Mouse (Mus musculus): ENCODE data around the gene Atp6v1g3.

The Atp6v1g3 gene

DNA sequence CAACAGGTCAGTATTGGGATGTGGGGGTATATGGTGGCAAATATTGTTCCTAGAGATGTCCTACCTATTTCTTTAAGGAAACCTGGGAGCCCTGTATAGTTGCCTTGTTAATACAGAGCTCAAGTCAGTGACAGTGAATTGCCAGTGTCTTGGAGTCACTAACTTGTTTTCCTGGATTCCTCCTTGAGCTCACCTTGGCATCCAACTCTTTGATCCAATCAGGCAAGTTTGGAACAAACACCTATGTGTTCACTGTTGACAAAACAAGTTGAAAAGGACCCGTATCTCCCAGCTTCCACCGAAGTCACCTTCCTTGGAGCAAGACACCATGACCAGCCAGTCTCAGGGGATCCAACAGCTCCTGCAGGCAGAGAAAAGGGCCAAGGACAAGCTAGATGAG is at the start of gene Atp6v1g3:
Gene Atp6v1g3, plus strand, starts transcription at position 301 of the 400 bp plus-strand sequence.
- no peak for DNase-seq (ENCODE audit: low spot score)

DNA sequence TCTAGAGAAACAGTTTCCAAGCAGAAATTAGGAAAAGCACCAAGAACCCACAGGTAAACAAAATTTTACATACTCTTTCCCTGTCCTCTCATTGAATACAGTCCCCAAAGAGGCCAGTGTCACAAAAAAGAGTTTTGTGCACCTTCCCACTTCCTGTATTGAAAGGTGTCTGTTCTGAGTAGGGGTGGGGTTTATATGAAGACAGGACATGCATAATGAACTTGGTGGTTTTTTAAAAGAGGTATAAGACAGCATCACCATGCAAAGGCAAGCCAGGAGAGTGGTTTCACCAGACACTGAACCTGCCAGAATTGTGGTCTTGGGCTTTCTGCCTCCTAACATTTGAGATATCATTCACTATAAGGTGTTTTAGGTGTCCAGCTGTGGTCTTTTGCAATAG is 40.5 kb upstream of the Atp6v1g3 start:
- DNase-seq (ENCODE audit: low spot score) = no peak

DNA sequence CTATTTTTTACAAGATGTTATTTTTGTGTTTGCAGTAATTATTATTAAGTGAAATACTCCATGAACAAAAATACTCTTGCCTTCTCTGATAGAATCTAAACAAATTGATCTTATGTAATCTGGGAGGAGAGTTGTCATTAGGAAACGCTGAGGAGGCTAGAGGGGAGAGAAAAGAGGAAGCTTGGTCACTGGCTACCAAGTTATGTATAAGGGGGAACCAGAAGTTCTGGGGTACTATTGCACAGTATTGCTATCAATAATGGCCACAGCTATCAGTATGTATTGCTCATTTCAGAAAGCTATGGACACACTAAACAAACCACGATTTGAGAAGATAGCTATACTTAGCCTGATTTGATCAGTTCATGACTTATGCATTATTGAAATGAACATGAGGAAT is 36.3 kb upstream of the Atp6v1g3 start:
- DNase-seq (ENCODE audit: low spot score) = no peak

DNA sequence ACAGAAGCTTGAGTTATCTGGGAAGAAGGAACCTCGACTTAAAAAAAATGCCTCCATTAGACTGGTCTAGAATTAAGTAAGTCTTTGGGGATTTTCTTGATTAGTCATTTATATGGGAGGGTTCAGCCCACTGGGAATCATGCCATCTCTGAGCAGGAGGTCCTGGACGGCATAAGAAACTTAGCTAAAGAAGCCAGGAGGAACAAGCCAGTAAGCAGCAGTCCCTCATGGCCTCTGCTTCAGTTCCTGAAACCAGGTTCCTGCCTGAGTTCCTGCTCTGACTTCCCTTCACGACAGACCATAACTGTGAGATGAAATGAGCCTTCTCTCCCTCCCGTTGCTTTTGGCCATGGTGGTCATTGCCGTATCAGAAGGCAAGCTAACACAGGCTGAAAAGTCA is 29.6 kb upstream of the Atp6v1g3 start:
- DNase-seq (ENCODE audit: low spot score) = no peak

DNA sequence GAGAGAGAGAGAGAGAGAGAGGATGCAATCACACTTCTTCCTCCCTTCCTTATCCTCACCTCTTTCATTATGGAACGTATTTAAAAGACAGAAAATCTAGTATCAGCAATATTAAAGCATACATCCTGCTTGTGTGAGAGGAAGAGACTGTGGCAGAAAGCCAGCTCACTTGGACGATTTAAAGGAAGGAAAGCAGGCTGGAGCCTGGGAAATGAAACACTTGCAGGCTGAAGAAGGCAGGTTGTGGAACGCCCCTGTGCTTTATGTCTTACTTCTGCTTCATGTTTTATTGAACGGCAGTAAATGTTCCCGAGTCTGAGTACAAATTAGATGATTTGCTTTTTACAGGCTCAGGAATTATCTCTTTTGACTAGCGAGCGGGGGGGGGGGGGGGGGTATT is 29.1 kb upstream of the Atp6v1g3 start:
- no peak for DNase-seq (ENCODE audit: low spot score)

DNA sequence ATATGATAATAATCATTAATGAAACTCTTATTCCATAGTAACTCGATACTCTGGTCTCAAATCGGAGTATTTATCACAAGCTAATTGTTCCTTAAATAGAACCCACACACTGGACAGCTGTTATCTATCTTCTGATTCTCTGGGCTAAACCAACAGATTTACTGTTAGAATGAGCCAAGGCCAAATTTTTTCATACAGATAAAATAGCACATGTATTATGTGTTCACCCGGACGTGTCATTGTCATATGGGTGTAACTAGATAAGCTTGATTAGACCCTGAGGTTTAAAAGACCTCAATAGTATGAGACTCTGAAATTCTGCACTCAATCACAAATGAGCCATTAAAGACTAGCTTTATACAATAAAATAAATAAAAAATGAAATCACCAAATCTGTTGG is 28.4 kb upstream of the Atp6v1g3 start:
- no peak for DNase-seq (ENCODE audit: low spot score)

DNA sequence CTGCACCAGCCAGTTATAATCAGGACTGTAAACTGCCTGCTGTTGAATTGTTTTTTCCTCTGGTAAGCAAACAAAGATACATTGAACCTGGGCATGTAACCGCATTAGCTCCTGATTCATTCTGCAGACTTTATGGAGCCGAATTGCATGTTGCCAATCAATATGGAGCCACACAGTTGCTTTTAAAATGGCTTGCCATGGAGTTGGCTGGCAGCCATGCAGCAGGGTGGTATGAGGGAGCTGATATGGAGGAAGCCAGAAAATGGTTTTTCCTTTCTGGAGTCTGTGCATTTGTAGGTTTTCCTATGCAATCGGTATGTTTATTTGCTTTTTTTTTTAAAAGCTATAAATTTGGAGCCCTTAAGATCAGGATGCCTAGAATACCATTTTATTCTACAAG is 28.0 kb upstream of the Atp6v1g3 start:
- DNase-seq (ENCODE audit: low spot score) = no peak

DNA sequence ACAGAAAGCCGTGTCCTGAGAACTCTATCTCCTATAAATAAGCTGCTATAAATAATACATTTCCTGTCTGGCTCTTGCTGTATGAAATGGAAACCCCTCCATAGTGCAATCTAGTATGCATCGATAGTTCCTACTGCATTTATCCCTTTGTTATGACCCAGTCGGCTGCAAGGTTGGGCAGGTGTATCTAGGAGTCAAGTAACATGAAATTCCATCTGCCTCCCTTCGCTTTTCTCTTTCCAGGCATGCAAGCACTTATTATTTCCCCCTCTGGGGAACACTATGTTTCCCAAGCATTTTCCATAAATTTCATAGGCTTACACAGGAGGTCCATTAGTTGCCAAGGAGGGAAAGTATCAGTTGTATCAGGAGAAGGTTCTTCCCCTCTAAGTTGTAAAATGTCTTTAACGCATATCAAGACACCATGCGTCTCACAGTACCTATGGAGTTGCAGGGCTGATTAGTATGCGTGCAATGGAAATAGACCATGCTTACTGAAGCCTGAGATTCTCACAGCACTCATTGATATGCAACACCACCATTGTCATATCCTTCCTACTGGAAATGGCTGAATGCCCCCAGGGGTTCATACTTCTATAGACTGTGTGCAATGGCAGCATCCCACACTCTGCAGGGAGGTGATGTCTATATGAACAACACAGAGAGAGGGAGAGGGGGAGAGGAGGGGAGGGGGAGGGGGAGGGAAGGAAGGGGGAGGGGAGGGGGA is 26.9 kb upstream of the Atp6v1g3 start:
- DNase-seq (ENCODE audit: low spot score) = peak; percentile 29

DNA sequence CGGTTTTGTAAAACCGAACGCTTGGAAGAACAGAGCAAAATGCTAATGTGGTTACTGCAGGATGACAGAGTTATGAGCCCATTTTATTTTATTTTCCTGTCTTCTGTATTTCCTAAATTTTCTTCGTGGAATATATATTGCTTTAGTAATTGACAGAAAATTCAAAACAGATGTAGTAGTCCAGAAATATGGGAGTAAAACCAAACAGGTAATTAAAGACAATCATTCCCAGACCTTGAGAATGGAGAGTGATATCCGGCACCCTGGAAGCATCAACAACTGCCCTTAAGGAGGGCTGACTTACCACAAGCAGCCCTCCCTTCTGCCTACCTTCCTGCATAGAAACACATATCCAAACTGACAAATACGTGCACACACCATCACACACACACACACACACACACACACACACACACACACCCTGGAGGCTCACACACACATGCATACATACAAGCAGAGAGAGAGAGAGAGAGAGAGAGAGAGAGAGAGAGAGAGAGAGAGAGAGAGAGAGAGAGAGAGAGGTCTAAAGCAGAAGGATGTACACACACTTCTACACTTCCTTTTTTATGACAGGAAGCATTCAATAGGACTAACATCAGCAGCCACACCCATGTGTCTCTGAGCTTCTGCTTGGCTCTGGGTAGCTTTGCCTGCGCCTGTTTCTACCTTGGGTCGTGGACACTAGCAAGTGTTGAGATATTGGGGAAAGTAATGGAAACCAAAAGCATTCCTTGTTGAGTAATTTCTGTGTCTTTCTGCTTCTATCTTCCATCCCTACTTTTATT is 25.6 kb upstream of the Atp6v1g3 start:
- no peak for DNase-seq (ENCODE audit: low spot score)

DNA sequence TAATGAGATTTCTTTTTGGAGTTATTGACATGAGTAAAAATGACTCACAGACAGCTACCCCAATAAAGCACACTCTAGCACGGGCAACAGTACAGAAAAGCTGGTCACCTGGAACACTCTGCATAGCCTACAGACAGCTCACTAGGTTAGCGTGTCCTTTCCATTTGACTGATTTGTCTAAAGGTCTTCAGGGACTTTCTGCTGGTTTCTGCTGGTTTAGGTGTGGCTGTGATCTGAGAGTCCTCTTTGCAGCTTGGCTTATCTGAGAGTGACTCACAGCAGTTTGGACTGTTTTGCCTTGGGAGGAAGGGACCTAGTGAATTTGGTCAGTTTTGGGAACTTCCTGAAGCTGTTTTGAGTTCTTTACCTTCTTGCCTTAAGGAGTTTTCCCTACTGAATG is 24.8 kb upstream of the Atp6v1g3 start:
- DNase-seq (ENCODE audit: low spot score) = no peak

DNA sequence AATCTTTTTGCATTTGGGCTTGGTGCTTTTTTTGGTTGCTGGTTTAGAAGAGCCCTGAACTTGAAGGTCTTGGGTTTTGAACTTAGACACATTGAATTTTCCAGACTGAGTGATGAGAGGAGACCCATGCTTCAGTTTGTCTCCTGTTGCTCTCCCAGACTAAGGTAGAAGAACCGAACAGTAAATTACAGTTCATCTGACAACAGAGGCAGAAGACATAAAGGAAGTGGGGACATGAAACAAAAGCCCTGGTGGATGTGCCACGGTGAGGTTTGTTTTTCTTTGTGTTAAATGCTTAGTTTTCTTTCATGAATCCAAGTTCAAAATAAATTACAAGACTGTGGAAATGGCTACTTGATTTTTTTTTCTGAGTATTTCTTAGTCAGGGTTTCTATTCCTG is 22.6 kb upstream of the Atp6v1g3 start:
- no peak for DNase-seq (ENCODE audit: low spot score)

DNA sequence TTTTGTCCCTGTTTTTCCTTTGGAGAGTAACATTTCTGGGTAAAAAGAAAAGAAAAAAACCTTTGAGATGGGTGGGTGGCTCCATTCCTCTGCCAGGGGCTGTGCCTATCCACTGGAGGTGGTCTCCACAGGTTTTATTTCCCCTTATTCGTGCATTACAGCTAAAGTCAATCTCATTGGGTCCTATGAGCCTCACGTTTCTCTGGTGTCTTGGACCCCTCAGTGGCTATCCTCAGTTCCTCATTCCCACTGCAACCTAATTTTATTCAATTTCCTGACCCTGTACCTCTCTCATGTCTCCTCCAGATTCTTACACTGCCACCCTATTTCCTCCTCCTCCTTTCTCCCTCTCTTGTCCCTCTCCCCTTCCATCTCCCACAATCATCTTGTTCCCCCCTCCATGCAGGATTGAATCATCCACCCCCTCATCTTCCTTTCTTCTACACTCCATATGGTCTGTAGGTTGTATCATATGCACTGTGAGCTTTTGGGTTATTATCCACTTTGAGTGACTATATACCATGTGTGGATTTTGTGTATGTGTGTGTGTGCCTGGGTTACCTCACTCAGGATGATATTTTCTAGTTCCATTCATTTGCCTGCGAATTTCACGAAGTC is 17.3 kb upstream of the Atp6v1g3 start:
- no peak for DNase-seq (ENCODE audit: low spot score)

DNA sequence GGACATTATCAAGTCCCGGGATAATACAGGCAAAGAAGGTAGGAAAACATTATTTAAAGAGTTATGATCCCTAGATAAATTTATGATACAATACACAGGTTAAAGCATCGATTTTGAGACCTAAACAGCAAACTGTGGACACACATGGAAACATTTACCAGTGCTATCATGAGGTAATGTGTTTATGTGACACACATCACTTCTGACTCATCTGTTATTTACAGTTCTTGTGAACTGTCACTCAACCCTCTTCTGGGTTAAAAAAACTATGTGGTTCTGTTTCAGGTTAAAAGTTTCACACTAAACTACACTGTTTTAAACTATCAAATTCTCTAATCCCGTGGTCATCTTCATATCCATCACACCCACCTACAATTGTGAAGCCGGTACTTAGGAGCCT is 14.8 kb upstream of the Atp6v1g3 start:
- no peak for DNase-seq (ENCODE audit: low spot score)

DNA sequence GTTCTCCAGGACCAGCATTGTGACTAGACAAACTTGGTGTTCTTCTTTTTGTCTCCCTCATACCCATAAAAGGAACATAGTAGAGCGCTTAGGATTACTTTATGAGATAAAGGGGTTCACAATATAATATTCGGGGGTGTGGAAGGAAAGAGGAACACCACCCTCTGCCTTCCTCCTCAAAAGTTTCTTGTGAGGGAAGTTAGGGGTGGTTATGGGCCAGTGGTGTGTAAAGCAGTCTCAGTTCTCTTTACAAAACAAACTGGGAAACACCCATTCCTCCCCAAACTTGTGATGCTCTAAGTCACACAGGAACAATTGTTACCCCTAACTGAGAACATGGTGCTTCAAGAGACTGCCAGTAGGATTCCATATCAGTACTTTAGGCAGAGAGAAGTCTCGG is 12.0 kb upstream of the Atp6v1g3 start:
- DNase-seq (ENCODE audit: low spot score) = no peak

DNA sequence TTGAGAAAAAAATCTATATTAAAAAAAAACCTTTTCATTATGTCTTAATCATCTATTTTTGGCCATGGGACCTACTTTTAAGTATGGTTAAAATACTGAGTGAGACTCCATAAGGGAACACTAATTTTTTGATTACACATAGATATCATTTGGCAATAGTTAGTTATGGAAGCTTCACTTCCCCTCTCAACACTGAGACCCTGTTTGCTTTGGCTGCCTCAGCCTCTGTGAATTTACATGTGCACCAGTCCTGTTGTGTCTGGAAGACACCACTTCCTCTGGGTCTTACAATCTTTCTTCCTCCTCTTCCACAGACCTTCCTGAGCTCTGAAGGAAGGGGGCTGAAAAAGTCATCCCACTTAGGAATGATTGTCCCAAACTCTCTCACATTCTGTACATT is 11.1 kb upstream of the Atp6v1g3 start:
- DNase-seq (ENCODE audit: low spot score) = no peak

DNA sequence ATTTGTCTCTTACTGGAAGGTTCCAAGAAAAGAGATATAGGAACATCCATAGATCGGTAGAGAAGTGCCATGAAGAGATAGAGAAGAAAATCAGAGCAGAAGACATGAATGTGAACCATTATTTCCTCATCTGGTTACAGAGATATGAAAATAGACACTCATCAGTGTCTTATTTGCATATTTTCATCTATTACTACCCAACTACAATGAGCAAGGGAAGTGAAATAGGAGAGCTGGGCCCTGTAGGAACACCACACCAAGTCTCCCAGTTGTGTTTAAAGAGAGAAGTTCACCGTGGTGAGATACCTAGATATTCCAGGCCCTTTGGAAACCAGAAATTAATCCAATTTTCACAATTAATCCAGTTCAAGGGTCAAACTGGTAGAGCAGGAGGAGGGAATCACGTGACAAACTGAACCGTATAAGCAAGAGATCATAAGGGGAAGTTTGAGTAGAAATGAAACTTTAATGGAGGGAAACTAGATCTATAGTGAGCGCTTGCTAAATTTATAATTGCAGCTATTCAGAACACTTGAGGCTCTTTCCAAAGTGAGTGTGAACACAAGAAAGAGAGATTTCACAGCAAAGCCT is 6.0 kb upstream of the Atp6v1g3 start:
- DNase-seq (ENCODE audit: low spot score) = no peak

DNA sequence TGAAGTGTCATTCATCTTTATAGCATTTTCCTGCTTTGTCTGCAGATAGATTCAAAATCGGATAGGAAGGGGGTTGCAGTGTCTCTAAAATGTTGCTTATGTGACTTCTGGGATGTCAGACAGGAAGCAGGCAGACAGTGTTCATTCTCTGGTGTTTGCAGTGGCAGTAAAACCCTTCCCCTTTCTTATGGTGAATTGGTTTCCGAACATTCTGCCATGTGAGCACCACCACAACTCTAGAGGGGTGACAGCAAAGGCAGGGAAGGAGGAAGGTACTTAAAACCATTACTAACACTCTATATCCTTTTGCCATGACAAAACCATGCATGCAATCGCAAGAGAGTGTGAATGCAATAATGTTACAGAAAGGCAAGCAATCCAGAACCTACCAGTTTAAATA is 1.4 kb downstream of the Atp6v1g3 start:
- DNase-seq (ENCODE audit: low spot score) = no peak

DNA sequence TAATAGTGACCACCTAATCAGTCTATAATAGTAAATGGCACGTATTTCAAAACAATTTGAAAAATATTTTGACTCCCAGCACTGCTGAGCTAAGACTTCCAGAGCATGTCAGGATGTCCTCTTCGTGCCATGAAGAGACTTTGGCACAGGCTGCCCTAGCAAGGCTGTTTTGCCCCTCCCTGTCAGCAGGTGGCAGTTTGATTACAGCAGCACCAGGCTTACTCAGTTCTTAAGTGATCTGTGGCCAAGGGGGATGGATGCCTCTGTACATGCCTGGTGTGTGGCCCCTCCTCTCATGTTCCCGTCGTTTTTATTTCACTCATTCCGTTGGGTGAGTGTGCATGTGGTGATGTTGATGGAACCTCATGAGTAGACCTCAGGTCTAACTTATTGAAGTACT is 2.3 kb downstream of the Atp6v1g3 start:
- peak; percentile 15 for DNase-seq (ENCODE audit: low spot score)

DNA sequence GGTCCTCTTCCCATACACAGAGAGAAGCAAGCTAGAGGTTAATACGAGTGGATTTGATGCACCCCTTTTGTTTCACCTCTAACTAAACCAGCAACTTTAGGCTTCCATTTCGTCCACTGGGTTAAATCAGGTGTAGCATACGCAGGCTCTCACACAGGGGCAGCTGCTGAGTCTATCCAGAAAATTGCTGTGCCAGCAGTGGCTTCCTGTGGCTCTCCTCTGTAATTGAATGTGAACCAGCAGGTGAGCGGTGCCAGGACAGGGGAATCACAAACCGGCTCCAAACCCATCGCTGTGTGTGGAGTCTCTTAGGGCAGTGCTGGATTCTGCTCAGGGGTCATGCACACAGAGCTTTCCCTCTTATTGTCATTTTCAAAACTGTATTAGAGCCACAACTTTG is 7.6 kb downstream of the Atp6v1g3 start:
- no peak for DNase-seq (ENCODE audit: low spot score)

DNA sequence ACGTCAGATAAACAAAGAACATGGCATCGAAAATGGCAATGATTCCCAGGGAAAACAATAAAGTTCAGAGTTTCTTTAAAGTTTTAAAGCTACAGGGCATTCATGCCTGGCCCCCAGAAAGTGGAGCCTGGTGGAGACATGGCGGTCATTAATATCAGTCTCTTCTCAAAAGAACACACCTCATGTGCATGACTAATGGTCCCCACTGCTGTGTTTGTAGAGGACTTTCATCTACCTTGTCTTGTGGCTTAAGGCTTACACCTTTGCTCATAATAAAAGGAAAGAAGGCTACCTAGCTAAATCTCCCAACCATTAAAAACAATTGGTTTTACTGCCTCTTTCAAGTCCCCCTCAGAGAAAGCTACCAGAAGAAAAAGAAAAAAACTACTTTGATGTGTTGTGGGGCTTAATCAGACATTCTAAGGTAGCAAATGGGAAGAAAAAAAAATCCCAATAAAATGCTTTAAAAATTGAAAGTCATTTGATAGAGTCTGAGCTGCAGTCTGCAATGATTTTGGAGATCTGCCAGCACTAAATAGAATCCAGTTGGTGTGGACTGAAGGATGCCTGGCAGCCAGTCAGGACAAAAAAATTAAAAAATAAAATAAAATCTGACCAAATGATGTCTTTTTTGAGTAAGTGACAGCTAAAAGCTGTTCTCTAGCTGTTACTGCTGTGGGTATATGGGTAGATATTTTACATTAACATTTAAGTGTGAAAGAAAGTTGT is 9.0 kb downstream of the Atp6v1g3 start:
- no peak for DNase-seq (ENCODE audit: low spot score)

DNA sequence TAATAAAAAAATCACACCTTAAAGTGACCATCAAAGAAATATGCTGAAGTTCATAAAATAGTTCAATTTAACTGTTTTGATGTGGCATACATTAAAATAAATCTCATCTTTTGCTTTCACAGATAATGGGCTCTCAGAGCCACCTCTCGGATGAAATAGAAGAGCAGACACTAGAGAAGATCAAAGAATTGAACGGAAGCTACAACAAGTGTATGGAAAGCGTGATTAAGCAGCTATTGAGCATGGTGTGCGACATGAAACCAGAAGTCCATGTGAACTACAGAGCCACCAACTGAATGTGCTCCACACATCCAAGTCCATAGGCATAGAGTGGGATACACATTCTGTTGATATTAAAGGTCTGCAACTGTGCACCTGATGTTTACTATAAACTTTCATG is 14.1 kb downstream of the Atp6v1g3 start:
- DNase-seq (ENCODE audit: low spot score) = no peak

DNA sequence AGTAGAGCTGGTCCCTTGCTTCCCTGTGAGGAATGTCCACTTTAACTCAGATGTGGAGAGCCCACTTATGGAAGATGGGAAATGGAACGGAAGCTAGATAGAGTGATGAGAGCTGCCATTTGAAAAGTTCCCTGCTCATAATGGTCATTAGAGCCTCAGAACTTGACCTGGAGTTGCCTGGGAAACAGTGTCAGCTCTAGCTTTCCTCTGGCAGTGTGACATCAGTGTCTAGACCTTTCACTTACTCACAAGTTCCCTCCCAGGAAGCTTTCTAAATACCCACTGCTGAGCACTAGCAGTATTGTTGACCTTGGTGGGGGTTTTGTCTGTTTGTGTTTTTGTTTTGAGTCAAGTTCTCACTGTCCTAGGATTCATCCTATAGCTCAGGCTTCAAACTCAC is 15.2 kb downstream of the Atp6v1g3 start:
- peak; percentile 24 for DNase-seq (ENCODE audit: low spot score)

All from retina, embryonic 14.5 days (tissue).